Mouse (Mus musculus): Measurements from ENCODE around the gene Ubald2.
"Not testable (repeated sequence)": the region's sequence is repeated elsewhere in the genome, so short reads cannot be mapped to it uniquely, and the experiment has no call there.

Ubald2 gene

DNA sequence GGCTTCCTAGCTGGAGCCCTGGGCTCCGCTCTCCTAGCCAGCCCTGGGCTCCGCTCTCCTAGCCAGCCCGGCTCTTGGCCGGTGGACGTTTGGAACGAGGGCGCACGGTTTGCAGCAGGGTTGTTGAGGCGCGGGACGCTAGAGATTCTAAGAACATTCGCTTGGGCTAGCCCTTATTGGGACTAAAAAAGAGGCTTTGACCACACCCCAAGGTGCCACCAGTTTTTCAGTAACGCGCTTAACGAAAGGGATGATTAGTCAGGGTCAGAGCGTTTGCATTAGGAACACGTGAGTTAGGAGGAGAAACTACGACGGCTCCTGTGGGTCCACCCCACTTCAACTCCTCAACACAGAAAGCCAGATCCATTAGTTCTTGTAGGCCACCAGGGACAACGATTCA, 32.2 kb downstream of the Ubald2 start, which contains the start of gene Qrich2:
Qrich2 (minus strand) TSS at position 101 of the 400 bp plus-strand sequence.
- no peak for DNase-seq

GRCm38 (mm10) chr11:116468338-116468737, 34.4 kb downstream of the Ubald2 start:
- not testable (repeated sequence) for DNase-seq

- no peak for DNase-seq
Observed at GRCm38 (mm10) chr11:116470249-116470648, 36.4 kb downstream of the Ubald2 start.

DNA sequence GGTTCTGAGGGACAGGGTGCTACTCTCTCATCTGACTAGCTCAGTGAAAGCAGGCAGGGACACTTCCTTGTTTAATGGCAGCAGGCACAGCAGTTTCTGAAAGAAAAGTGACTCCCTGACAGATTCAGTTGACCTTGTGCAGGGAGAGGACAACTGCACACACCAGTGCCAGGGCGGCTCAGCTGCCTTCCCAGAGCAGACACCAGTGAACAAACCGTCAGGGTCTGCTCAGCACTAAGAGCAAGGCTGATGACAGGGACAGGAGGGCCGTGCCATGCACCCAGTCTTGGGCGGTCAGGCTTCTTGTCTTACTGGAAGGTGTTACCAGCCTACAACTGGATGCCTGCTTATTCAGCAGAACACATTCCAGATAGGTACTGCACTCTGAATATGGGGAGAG, 37.0 kb downstream of the Ubald2 start:
- no peak for DNase-seq

DNA sequence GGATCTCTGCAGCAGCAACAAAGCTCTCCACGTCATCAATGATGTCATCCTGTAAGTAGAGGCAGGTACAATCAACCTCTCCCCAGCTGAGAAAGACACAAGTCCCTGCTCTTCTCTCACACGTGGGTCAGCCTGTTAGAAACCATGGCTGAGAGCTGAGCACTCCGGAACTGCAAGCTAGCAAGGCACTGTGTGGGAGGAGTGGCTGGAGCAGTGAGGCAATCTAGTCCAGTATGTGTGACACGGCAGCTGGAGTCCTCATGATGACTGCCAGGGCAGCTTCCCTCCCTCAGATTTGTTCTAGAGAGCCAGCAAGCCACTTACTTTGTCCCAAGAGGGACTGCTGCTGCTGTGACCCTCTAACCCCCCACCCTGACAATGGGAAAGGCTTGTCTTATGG, 38.4 kb downstream of the Ubald2 start:
- no peak for DNase-seq

DNA sequence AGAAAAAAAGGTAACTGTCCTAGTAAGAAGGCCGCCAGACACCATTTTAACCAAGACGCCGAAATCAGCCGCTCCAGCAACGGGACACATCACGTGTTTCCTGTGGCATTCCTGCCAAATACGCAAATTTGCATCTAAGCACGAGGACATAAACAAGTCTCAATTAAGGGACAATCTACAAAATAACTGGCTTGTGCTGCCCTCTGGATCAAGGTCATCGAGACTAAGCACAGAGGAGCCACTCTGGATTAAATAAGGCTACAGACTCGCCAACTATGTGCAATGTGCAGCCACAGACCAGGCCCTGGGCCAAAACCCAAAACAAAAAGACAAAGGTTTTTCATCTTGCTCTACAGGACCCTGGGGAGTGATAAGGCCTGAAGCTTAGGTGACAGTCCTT, 42.1 kb downstream of the Ubald2 start:
- no peak for DNase-seq

- DNase-seq, result no peak
Observed at GRCm38 (mm10) chr11:116476696-116477095, 42.8 kb downstream of the Ubald2 start.

- DNase-seq, result no peak
Observed at GRCm38 (mm10) chr11:116477160-116477759, 43.4 kb downstream of the Ubald2 start.

DNA sequence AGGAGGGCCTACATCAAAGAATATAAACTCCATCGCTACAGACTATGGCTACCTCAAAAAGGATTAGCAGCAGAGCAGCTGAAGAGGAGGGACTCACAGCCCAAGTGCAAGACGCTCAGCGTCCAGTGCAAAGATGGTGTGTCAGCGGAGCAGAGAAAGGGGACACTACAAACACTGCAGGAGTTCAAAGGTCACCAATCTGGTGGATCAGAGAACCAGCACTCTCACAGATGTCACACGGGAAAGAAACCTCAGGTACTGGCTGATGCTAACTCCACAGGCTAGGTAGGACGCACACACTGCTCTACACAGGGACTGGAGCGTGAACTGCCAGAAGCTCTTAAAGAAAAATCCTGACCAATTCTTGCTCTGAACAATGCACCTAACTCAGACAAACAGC, 45.1 kb downstream of the Ubald2 start:
- DNase-seq, result no peak

DNA sequence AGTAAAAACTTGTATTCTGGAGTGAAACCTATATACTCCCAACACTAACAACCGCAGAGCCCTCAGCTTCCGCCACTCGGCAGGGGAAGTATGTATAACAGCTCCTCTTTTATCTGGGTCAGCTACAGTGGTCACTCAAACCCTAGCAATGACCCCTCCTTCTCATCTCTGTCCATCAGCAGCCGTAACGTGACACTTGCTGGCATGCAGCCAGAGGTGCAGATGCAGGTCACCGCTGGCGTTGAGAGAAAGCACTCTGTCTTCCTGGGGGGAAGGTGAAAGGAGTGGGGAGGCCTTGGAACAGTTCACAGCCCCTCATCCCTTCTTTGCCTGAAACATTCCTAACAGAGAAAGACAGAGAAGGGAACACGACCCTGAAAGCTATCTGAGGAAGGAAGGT, 45.9 kb downstream of the Ubald2 start:
- DNase-seq, result no peak

DNA sequence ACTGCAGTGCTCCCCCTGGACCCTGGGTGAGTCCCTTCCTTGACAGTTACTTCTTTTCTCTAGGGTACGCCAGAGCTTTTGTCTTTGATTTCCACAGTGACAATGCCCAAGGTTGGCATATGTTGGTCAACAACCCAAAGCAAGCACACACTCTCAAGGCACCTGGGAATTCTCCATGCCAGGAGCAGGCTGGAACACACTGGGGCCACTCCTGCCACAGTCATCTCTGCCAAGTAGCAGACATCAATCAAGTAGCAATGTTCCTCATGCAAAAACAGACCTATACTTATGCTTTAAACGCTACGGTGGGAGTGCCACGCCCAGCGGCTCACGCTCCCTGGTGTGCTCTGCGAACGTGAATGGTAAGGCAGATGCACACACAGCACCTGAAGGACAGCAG, 47.1 kb downstream of the Ubald2 start:
- DNase-seq, result no peak

DNA sequence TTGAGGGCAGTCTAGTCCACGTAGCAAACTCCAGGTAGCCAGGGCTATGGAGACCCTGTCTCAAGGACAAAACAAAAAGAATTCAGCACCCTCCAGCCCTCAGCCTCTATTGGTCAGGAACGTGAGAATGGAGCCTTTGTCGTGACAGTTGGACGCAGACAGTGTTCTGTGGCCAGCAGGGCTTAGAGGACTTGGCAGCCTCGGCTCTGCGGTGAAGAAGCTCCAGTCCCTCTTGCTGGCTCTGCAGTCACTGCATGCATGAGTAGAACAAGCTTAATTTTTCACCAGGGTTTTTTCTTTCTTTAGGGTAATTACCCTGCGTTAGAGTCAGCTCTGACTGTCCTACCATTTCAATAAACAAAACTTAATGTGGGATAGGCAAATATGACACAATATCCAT, 47.9 kb downstream of the Ubald2 start:
- DNase-seq, result no peak

DNA sequence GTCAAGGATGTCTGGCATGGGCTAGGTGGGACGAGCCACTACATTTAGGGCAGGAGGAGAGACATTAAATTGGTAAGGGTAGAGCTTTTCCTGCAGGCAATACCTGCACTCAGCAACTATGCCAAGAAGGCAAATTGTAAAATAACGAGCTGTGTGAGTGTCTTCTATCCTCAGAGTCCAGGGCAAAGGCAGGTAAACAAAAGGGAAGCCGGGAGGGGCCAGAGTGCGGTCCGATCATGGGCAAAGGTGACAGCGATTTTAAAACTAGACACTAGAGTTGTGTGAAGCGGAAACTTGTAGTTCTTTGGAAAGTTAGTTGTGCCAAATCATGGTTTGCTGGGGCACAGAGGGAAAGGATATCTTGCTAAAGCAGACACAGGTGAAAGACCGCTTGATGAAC, 50.4 kb downstream of the Ubald2 start:
- DNase-seq, result no peak

- DNase-seq, result no peak
Observed at GRCm38 (mm10) chr11:116488207-116488606, 54.3 kb downstream of the Ubald2 start.
